Mouse (Mus musculus): ENCODE results near the gene Klrb1c.

DNA sequence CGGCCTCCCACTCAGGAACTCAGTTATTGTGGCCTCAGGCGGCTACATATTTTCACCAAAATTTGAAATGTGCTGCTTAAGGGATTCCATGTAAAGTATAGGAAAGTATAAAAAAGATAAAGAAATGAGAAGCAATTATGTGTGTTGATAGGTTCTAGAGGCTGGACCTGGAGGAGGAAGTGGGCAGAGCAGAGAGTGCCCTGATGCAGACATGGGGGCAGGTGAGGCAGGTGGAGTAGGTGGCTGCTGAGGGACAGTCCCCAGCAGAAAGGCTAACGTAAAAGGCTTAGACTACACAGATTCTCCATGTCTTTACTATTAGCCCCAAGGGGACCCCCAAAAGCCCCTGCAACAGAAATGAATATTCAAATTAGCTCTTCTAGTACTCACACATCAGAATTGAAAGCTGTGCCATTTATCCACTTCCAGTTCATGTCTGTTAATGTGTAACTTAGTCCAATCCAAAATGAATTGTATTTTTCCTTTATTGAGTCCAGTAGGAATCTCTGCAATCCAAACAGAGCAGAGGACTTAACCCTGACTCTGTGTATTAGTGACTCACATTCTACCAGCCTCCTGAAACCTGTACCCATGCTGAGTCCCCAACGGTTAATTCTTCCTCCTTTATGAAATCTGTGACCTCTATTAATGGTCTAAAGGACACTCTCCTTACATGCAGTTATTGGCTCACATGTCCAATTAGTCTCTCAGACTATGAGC lies 29.2 kb upstream of the Klrb1c start:
- TF ChIP-seq CTCF (IDR thresholded peaks at IDR 0.05) (no peak), EP300 (IDR thresholded peaks at IDR 0.05) (no peak)

Measured in lung, postnatal 0 days (tissue).